Mouse (Mus musculus) lung, postnatal 10 days (tissue): ENCODE measurements around the gene Echdc3.

ENCODE experiments used
- DNase-seq: peaks from one replicate; pipeline ENCODE4 v3.0.0; 2021

The Echdc3 gene

GRCm38 (mm10) chr2:6212724-6213511 is at the start of gene Echdc3:
Echdc3 (minus strand) TSS chr2:6213033.
- peak; percentile 97 for DNase-seq

- DNase-seq, result no peak
Measured at GRCm38 (mm10) chr2:6261718-6262117, 48.9 kb upstream of the Echdc3 start.

GRCm38 (mm10) chr2:6261201-6261672 is 48.4 kb upstream of the Echdc3 start:
- no peak for DNase-seq

GRCm38 (mm10) chr2:6260661-6261060 is 47.8 kb upstream of the Echdc3 start:
- DNase-seq, result no peak

GRCm38 (mm10) chr2:6259182-6259581 is 46.3 kb upstream of the Echdc3 start:
- DNase-seq, result no peak

- no peak for DNase-seq
Measured at GRCm38 (mm10) chr2:6258026-6258425, 45.2 kb upstream of the Echdc3 start.

- DNase-seq, result no peak
Measured at GRCm38 (mm10) chr2:6257146-6257545, 44.3 kb upstream of the Echdc3 start.

GRCm38 (mm10) chr2:6255989-6256841 is 43.4 kb upstream of the Echdc3 start:
- peak; percentile 81 for DNase-seq

GRCm38 (mm10) chr2:6255402-6255988 is 42.7 kb upstream of the Echdc3 start:
- no peak for DNase-seq

- DNase-seq, result no peak
Measured at GRCm38 (mm10) chr2:6252491-6252890, 39.7 kb upstream of the Echdc3 start.

GRCm38 (mm10) chr2:6251076-6251496 is 38.3 kb upstream of the Echdc3 start:
- DNase-seq, result no peak

GRCm38 (mm10) chr2:6241446-6241845 is 28.6 kb upstream of the Echdc3 start:
- DNase-seq, result no peak

GRCm38 (mm10) chr2:6240072-6240471 is 27.2 kb upstream of the Echdc3 start:
- no peak for DNase-seq

GRCm38 (mm10) chr2:6239333-6239732 is 26.5 kb upstream of the Echdc3 start:
- no peak for DNase-seq

- no peak for DNase-seq
Measured at GRCm38 (mm10) chr2:6238679-6239078, 25.8 kb upstream of the Echdc3 start.

GRCm38 (mm10) chr2:6238244-6238643 is 25.4 kb upstream of the Echdc3 start:
- no peak for DNase-seq

- DNase-seq, result no peak
Measured at GRCm38 (mm10) chr2:6233353-6233752, 20.5 kb upstream of the Echdc3 start.

- DNase-seq, result no peak
Measured at GRCm38 (mm10) chr2:6232755-6233154, 19.9 kb upstream of the Echdc3 start.

GRCm38 (mm10) chr2:6230865-6231264 is 18.0 kb upstream of the Echdc3 start:
- DNase-seq, result no peak

- no peak for DNase-seq
Measured at GRCm38 (mm10) chr2:6229597-6230290, 16.9 kb upstream of the Echdc3 start.

- no peak for DNase-seq
Measured at GRCm38 (mm10) chr2:6227059-6227445, 14.2 kb upstream of the Echdc3 start.

- DNase-seq, result peak; percentile 67
Measured at GRCm38 (mm10) chr2:6226361-6227058, 13.7 kb upstream of the Echdc3 start.
